8 mouse cellular contexts compared by ENCODE assay signal in genomic region chr10:57532218-57533101, GRCm38 (mm10). TPM values are rescaled to one million over a fixed set of nuclear protein-coding genes. Genes with fewer than 3 reads are reported as not detected.
DNase-seq lines count a peak whose midpoint lies in the region; ATAC-seq and TF ChIP-seq lines count a peak whose summit lies in the region.

TSS of gene Serinc1 (minus strand) at chr10:57532530.

- H3K27ac ChIP-seq in ES-E14 (ENCODE audit: insufficient read depth, low read depth, low read length, poor library complexity, severe bottlenecking), result peak within 1 kb of the TSS; percentile 58; the same call in 1 of the 2 replicates
- peak within 1 kb of the TSS; percentile 99 for H3K27ac ChIP-seq in forebrain, embryonic 15.5 days (replicated peaks)

- H3K36me3 ChIP-seq in ES-E14 (ENCODE audit: control insufficient read depth, insufficient read depth, low read length, poor library complexity, severe bottlenecking), result no peaks in the 10 kb centered on the region
- 0 out of 2 replicates have a peak, but pooled peaks cover 2% of the 10 kb centered on the region for H3K36me3 ChIP-seq in forebrain, embryonic 15.5 days

- ATAC-seq in forebrain, embryonic 15.5 days (replicated peaks), result peak; percentile 99
- peak; percentile 99 for ATAC-seq in neutrophil, adult 5-6 weeks (ENCODE audit: extremely low read depth, insufficient number of reproducible peaks, low FRiP score, poor library complexity, severe bottlenecking)

- peak; percentile 89 for DNase-seq in ES-E14 (ENCODE audit: low read depth, low spot score)
- peak; percentile 94 for DNase-seq in cerebellum, adult 11-12 months
- DNase-seq in heart, postnatal 25 days (ENCODE audit: low spot score), result peak; percentile 88
- DNase-seq in layer of hippocampus, adult 18-20 months (ENCODE audit: low spot score in 2 of 2), result peak; percentile 93 to 97
- peak; percentile 92 for DNase-seq in lung, adult 2 months
- DNase-seq in thymus, adult 18-20 months, result peak; percentile 88 to 91

- H3K27me3 ChIP-seq in forebrain, embryonic 15.5 days, result no peaks in the 10 kb centered on the region

- TF ChIP-seq POLR2A in lung, adult 2 months (IDR thresholded peaks at IDR 0.05; ENCODE audit: borderline replicate concordance, extremely low read depth, low read depth, low read length), result peak; percentile 96; the same call in 1 of the 2 replicates

- 0 out of 4 replicates have a peak, but pooled peaks cover 0 to 3% of the 10 kb centered on the region in 2 experiments for H3K4me1 ChIP-seq in ES-E14 (ENCODE audit: control insufficient read depth in 2 of 2, insufficient read depth in 2 of 2, low read length in 2 of 2, poor library complexity in 1 of 2)
- H3K4me1 ChIP-seq in forebrain, embryonic 15.5 days, result peaks cover 33% of the 10 kb centered on the region
- peaks cover 10% of the 10 kb centered on the region for H3K4me1 ChIP-seq in lung, adult 2 months (ENCODE audit: control insufficient read depth, insufficient read depth, low read length)

- no peaks in the 10 kb centered on the region for H3K9me3 ChIP-seq in ES-E14 (ENCODE audit: control insufficient read depth, insufficient read depth, low read depth, low read length)
- H3K9me3 ChIP-seq in forebrain, embryonic 15.5 days, result no peaks in the 10 kb centered on the region

- intact Hi-C loops in heart, postnatal 25 days (cut with DNase I), result loop anchor here (2.0 kb wide), 1 partner anchor 46 kb away; the partner anchor contains the start of gene Hsf2

- H3K4me2 ChIP-seq in forebrain, embryonic 15.5 days (replicated peaks), result peak within 1 kb of the TSS; percentile 61

- TF ChIP-seq CTCF in lung, adult 2 months (IDR thresholded peaks at IDR 0.05; ENCODE audit: insufficient read depth, low read length), result no peak

- peak within 1 kb of the TSS; percentile 89 to 90 for H3K4me3 ChIP-seq in ES-E14 (ENCODE audit: insufficient read depth in 1 of 2, low read depth in 1 of 2, low read length in 2 of 2, poor library complexity in 1 of 2, severe bottlenecking in 1 of 2)
- H3K4me3 ChIP-seq in forebrain, embryonic 15.5 days, result peak within 1 kb of the TSS; percentile 96
- peak within 1 kb of the TSS; percentile 88 for H3K4me3 ChIP-seq in lung, adult 2 months (replicated peaks; ENCODE audit: extremely low read depth, low read depth, low read length)

- 13% methylated on average over 47 of the region's 49 CpGs for whole genome bisulfite sequencing in forebrain, embryonic 15.5 days
- 11% methylated on average over 49 of the region's 49 CpGs for WGBS in lung, adult 2 months

- H3K9ac ChIP-seq in ES-E14 (ENCODE audit: insufficient read depth, low read depth, low read length, poor library complexity, severe bottlenecking), result peak within 1 kb of the TSS; percentile 95
- H3K9ac ChIP-seq in forebrain, embryonic 15.5 days (replicated peaks), result peak within 1 kb of the TSS; percentile 97

- in situ Hi-C loops in ES-E14 (cut with MboI; ENCODE audit: low sequenced_read_pairs in 2 of 2, unreplicated experiment in 2 of 2), result no loop called here

TF ChIP-seq in ES-E14, 5 proteins besides CTCF, POLR2A, EP300 and RAD21:
- TF ChIP-seq MAFK (IDR thresholded peaks at IDR 0.05; ENCODE audit: insufficient read depth, low read depth, low read length) (no peak; the same call in 1 of the 2 replicates), CHD2 (IDR thresholded peaks at IDR 0.05; ENCODE audit: low read depth, low read length) (no peak), HCFC1 (IDR thresholded peaks at IDR 0.05; ENCODE audit: borderline replicate concordance, insufficient read depth, low read length) (peak; percentile 43; the same call in 1 of the 2 replicates), ZNF384 (IDR thresholded peaks at IDR 0.05; ENCODE audit: low read depth, low read length) (no peak), ZC3H11A (IDR thresholded peaks at IDR 0.05; ENCODE audit: borderline replicate concordance, low read depth, low read length) (no peak)
TF ChIP-seq in ES-E14: peak in this region for 1.

RNA-seq across cellular contexts. Expression of gene Serinc1, which starts in this region (rescaled TPM):
- 143 and 153 TPM in 2 replicates for total RNA-seq in ES-E14 (2012; rRNA removed)
- polyA plus RNA-seq in forebrain, embryonic 15.5 days (2015; fragmentation: Nextera tagmentation; extraction: Ambion mirVana), result 361 and 381 TPM in 2 replicates
- 100 to 1,000 TPM; 237 to 296 TPM for total RNA-seq in heart, postnatal 25 days (2021)
- 100 to 1,000 TPM; 917 to 928 TPM for total RNA-seq in layer of hippocampus, adult 18-20 months (2021)
- polyA plus RNA-seq in lung, adult 2 months (2012; rRNA removed), result 58.1 and 75.5 TPM in 2 replicates
- 133 and 137 TPM in 2 replicates for total RNA-seq in neutrophil, adult 5-6 weeks (2017)

Comparison
In these comparisons a context has a peak if more than half of its experiments do, and no peak if none do; other contexts are left out.
1. Peak in every context shown above with its lines: DNase-seq, ATAC-seq, H3K4me3 ChIP-seq and H3K27ac ChIP-seq.